Mouse (Mus musculus) hindbrain, embryonic 10.5 days (tissue): ENCODE measurements around the gene Atp7a. TPM values are rescaled to one million over a fixed set of nuclear protein-coding genes. Genes with fewer than 3 reads are reported as not detected.

Experiments used
- DNase-seq: peaks from one replicate; pipeline ENCODE4 v3.0.0-alpha.2; 2017; ENCODE audit warnings: low spot score
- H3K27ac ChIP-seq: fragments of 300-500 bp; sonication (generic); 2 replicates; pipeline ENCODE4 v1.5.1; 2016; ENCODE audit warnings: mild to moderate bottlenecking, moderate library complexity
- H3K27me3 ChIP-seq: fragments of 300-500 bp; sonication (generic); 2 replicates; pipeline ENCODE4 v1.6.1; 2016; ENCODE audit warnings: mild to moderate bottlenecking; ENCODE audit not compliant: poor library complexity, insufficient read depth, severe bottlenecking
- H3K36me3 ChIP-seq: fragments of 300-500 bp; sonication (generic); 2 replicates; pipeline ENCODE4 v1.6.1; 2016; ENCODE audit warnings: mild to moderate bottlenecking, moderate library complexity
- H3K4me1 ChIP-seq: fragments of 300-500 bp; sonication (generic); replicated peaks from 2 replicates; pipeline ENCODE4 v1.6.1; 2016; ENCODE audit warnings: mild to moderate bottlenecking
- H3K4me3 ChIP-seq: fragments of 300-500 bp; sonication (generic); 2 replicates; pipeline ENCODE4 v1.5.1; 2016; ENCODE audit warnings: mild to moderate bottlenecking, moderate library complexity
- H3K9me3 ChIP-seq: fragments of 300-500 bp; sonication (generic); 2 replicates; pipeline ENCODE4 v1.6.1; 2016; ENCODE audit warnings: mild to moderate bottlenecking, moderate library complexity
- WGBS: fragments of 180-500 bp; shearing (Covaris S2); methylation state at CpG from one replicate; pipeline ENCODE4 v1.1.7; 2016; 5-methylcytosine and 5-hydroxymethylcytosine counted together
- polyA plus RNA-seq: library from polyadenylated mRNA; unstranded; fragments of >200 nt; fragmentation: Nextera tagmentation; extraction: Ambion mirVana; gene quantifications from 2 replicates; pipeline ENCODE4 v1.2.1, GENCODE M21; 2016

The Atp7a gene
- polyA plus RNA-seq, 1 experiment from 2014 or later, result 21.6 TPM

GRCm38 (mm10) chrX:106149460-106149859 is 122.4 kb downstream of the Atp7a start:
- no peaks in the 10 kb centered on the region for H3K9me3 ChIP-seq
- no peak overlapping the region for H3K4me3 ChIP-seq
- no peaks in the 10 kb centered on the region for H3K4me1 ChIP-seq
- H3K27ac ChIP-seq, result no peak overlapping the region
- H3K36me3 ChIP-seq, result no peaks in the 10 kb centered on the region
- no peak for DNase-seq
- H3K27me3 ChIP-seq, result peaks cover 12% of the 10 kb centered on the region; the same call in 1 of the 2 replicates
- WGBS, result 83% methylated on average over 3 of the region's 3 CpGs

GRCm38 (mm10) chrX:106154180-106154586 is 127.1 kb downstream of the Atp7a start:
- Histone ChIP-seq H3K9me3 (no peaks in the 10 kb centered on the region), H3K4me1 (no peaks in the 10 kb centered on the region), H3K36me3 (no peaks in the 10 kb centered on the region), H3K4me3 (no peak overlapping the region), H3K27ac (no peak overlapping the region), H3K27me3 (peaks cover 18% of the 10 kb centered on the region; the same call in 1 of the 2 replicates)
- no peak for DNase-seq

GRCm38 (mm10) chrX:106155892-106156291 is 128.8 kb downstream of the Atp7a start:
- H3K4me3 ChIP-seq, result no peak overlapping the region
- no peaks in the 10 kb centered on the region for H3K4me1 ChIP-seq
- peaks cover 18% of the 10 kb centered on the region; the same call in 1 of the 2 replicates for H3K27me3 ChIP-seq
- DNase-seq, result no peak
- no peaks in the 10 kb centered on the region for H3K9me3 ChIP-seq
- H3K36me3 ChIP-seq, result no peaks in the 10 kb centered on the region
- H3K27ac ChIP-seq, result no peak overlapping the region
- 78% methylated on average over 4 of the region's 4 CpGs for WGBS

- no peaks in the 10 kb centered on the region for H3K9me3 ChIP-seq
- 58% methylated on average over 5 of the region's 5 CpGs for WGBS
- H3K4me3 ChIP-seq, result no peak overlapping the region
- H3K27me3 ChIP-seq, result no peaks in the 10 kb centered on the region
- no peaks in the 10 kb centered on the region for H3K4me1 ChIP-seq
- no peak overlapping the region for H3K27ac ChIP-seq
- no peak for DNase-seq
- no peaks in the 10 kb centered on the region for H3K36me3 ChIP-seq
Measured at GRCm38 (mm10) chrX:106163995-106164394, 136.9 kb downstream of the Atp7a start.

GRCm38 (mm10) chrX:106164555-106164954 is 137.5 kb downstream of the Atp7a start:
- Histone ChIP-seq H3K27me3 (no peaks in the 10 kb centered on the region), H3K4me1 (no peaks in the 10 kb centered on the region), H3K36me3 (no peaks in the 10 kb centered on the region), H3K9me3 (no peaks in the 10 kb centered on the region), H3K27ac (no peak overlapping the region), H3K4me3 (no peak overlapping the region)
- DNase-seq, result no peak
- WGBS, result 83% methylated on average over 5 of the region's 5 CpGs

- WGBS, result 81% methylated on average over 1 of the region's 1 CpGs
- Histone ChIP-seq H3K27ac (no peak overlapping the region), H3K36me3 (no peaks in the 10 kb centered on the region), H3K4me1 (no peaks in the 10 kb centered on the region), H3K9me3 (no peaks in the 10 kb centered on the region), H3K27me3 (no peaks in the 10 kb centered on the region), H3K4me3 (no peak overlapping the region)
- DNase-seq, result no peak
Measured at GRCm38 (mm10) chrX:106165089-106165488, 138.0 kb downstream of the Atp7a start.

- Histone ChIP-seq H3K9me3 (no peaks in the 10 kb centered on the region), H3K27ac (peak overlapping the region; percentile 50; the same call in 1 of the 2 replicates), H3K27me3 (no peaks in the 10 kb centered on the region), H3K4me1 (no peaks in the 10 kb centered on the region), H3K4me3 (peak overlapping the region; percentile 39), H3K36me3 (no peaks in the 10 kb centered on the region)
- peak; percentile 73 for DNase-seq
- WGBS, result 29% methylated on average over 18 of the region's 18 CpGs
Measured at GRCm38 (mm10) chrX:106171106-106171852, 144.2 kb downstream of the Atp7a start.

- no peaks in the 10 kb centered on the region for H3K4me1 ChIP-seq
- no peaks in the 10 kb centered on the region for H3K9me3 ChIP-seq
- no peak overlapping the region for H3K27ac ChIP-seq
- DNase-seq, result no peak
- WGBS, result 58% methylated on average over 6 of the region's 6 CpGs
- H3K27me3 ChIP-seq, result no peaks in the 10 kb centered on the region
- no peaks in the 10 kb centered on the region for H3K36me3 ChIP-seq
- no peak overlapping the region for H3K4me3 ChIP-seq
Measured at GRCm38 (mm10) chrX:106171853-106172154, 144.7 kb downstream of the Atp7a start.

Other genes starting within 250 kb of the Atp7a start
- 127 and 163 TPM in 2 replicates for gene Atrx, start 97.9 kb upstream of the Atp7a start, polyA plus RNA-seq
- gene Magt1, start 15.4 kb upstream of the Atp7a start, polyA plus RNA-seq, result 30.0 and 43.4 TPM in 2 replicates
- gene Cox7b, start 11.6 kb upstream of the Atp7a start, polyA plus RNA-seq, result 296 and 330 TPM in 2 replicates
- gene Tlr13, start 115.9 kb downstream of the Atp7a start, polyA plus RNA-seq, result 0.26 and 0.27 TPM in 2 replicates
- 461 and 603 TPM in 2 replicates for gene Pgk1, start 159.8 kb downstream of the Atp7a start, polyA plus RNA-seq
- 9.3 and 10.9 TPM in 2 replicates for gene Taf9b, start 193.9 kb downstream of the Atp7a start, polyA plus RNA-seq
- gene Fnd3c2, start 228.1 kb downstream of the Atp7a start, polyA plus RNA-seq, result not detected in 2 replicates